Mouse (Mus musculus) intestine, embryonic 14.5 days (tissue): Measurements from ENCODE around the gene Lpcat1. TPM values are rescaled to one million over a fixed set of nuclear protein-coding genes. Genes with fewer than 3 reads are reported as not detected.

Experiments used
- polyA plus RNA-seq: library from polyadenylated mRNA; unstranded; fragments of >200 nt; fragmentation: Nextera tagmentation; extraction: Ambion mirVana; gene quantifications from 2 replicates; pipeline ENCODE4 v1.2.1, GENCODE M21; 2014

Gene Lpcat1
- polyA plus RNA-seq, 1 experiment from 2014 or later, result 30.6 TPM

Other genes starting within 250 kb of the Lpcat1 start
- gene Irx4, start 206.7 kb upstream of the Lpcat1 start, polyA plus RNA-seq, result 0.07 and 0.16 TPM in 2 replicates
- 153 and 166 TPM in 2 replicates for gene Mrpl36, start 138.7 kb upstream of the Lpcat1 start, polyA plus RNA-seq
- gene Ndufs6, start 138.7 kb upstream of the Lpcat1 start, polyA plus RNA-seq, result 428 and 448 TPM in 2 replicates
- 0.09 TPM in 1 of 2 replicates, not detected in the other for gene Slc6a3, start 69.5 kb downstream of the Lpcat1 start, polyA plus RNA-seq
- 130 and 141 TPM in 2 replicates for gene Clptm1l, start 136.8 kb downstream of the Lpcat1 start, polyA plus RNA-seq
- 4.5 and 5.0 TPM in 2 replicates for gene Tert, start 159.7 kb downstream of the Lpcat1 start, polyA plus RNA-seq
- gene Slc6a18, start 210.8 kb downstream of the Lpcat1 start, polyA plus RNA-seq, result not detected in 2 replicates
- 0.13 and 0.28 TPM in 2 replicates for gene Slc6a19, start 237.7 kb downstream of the Lpcat1 start, polyA plus RNA-seq